Mouse (Mus musculus): ENCODE results near the gene Hist1h2be. TPM values are rescaled to one million over a fixed set of nuclear protein-coding genes. Genes with fewer than 3 reads are reported as not detected.
"Not testable (repeated sequence)": the region's sequence is repeated elsewhere in the genome, so short reads cannot be mapped to it uniquely, and the experiment has no call there.

The Hist1h2be gene
- polyA plus RNA-seq, 1 experiment from 2014 or later = 3.6 TPM

DNA sequence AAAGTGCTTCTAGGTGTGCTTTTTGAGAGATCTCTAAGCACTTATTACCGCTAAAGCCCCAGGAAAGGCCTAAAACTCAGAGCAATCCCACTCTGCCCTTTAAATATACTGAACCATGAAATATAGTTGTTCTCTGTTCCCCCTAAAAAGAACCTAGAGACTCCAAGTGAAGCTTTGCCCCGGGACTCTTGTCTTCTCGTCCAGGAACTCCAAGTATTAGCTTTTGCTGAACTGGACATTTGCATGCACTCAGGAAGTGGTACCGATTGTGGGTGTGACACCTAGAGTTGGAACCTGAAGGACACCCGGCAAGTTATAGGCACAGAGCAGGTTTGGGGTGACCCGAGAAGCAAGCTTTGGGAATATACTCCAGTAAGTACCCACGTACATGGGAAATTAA is 29.7 kb downstream of the Hist1h2be start:
- Histone ChIP-seq H3K9me3 (replicated peaks) (no peaks in the 10 kb centered on the region), H3K4me2 (replicated peaks) (no peak overlapping the region), H3K27ac (replicated peaks) (no peak overlapping the region), H3K9ac (no peak overlapping the region), H3K27me3 (no peaks in the 10 kb centered on the region), H3K4me1 (peaks cover 3% of the 10 kb centered on the region; the same call in 1 of the 2 replicates), H3K36me3 (no peaks in the 10 kb centered on the region), H3K4me3 (replicated peaks) (no peak overlapping the region)
- ATAC-seq (ENCODE audit: insufficient number of reproducible peaks, low FRiP score, low TSS enrichment, low read depth) = no peak
- 91% methylated on average over 7 of the region's 7 CpGs for WGBS

DNA sequence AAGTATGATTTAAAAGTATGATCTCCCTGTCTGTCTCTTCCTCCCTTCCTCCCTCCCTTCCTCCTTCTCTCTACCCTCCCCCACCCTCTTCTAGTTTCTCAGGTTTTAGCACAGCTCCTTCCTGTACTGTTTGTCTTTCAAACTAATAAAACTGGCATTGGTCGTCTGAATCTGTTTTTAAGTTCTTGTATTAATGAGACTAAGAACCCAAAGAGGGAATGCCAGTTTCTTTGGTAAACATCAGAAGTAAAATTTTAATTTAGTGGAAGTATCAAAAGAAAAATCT is 34.0 kb downstream of the Hist1h2be start:
- no peak for ATAC-seq (ENCODE audit: insufficient number of reproducible peaks, low FRiP score, low TSS enrichment, low read depth)
- H3K36me3 ChIP-seq = no peaks in the 10 kb centered on the region
- peak overlapping the region; percentile 72 for H3K4me2 ChIP-seq (replicated peaks)
- H3K9me3 ChIP-seq (replicated peaks) = no peaks in the 10 kb centered on the region
- H3K9ac ChIP-seq = peak overlapping the region; percentile 42
- H3K27ac ChIP-seq (replicated peaks) = peak overlapping the region; percentile 91
- H3K4me1 ChIP-seq = peaks cover 24% of the 10 kb centered on the region
- peak overlapping the region; percentile 50 for H3K4me3 ChIP-seq (replicated peaks)
- WGBS = 5% methylated on average over 1 of the region's 1 CpGs
- no peaks in the 10 kb centered on the region for H3K27me3 ChIP-seq

DNA sequence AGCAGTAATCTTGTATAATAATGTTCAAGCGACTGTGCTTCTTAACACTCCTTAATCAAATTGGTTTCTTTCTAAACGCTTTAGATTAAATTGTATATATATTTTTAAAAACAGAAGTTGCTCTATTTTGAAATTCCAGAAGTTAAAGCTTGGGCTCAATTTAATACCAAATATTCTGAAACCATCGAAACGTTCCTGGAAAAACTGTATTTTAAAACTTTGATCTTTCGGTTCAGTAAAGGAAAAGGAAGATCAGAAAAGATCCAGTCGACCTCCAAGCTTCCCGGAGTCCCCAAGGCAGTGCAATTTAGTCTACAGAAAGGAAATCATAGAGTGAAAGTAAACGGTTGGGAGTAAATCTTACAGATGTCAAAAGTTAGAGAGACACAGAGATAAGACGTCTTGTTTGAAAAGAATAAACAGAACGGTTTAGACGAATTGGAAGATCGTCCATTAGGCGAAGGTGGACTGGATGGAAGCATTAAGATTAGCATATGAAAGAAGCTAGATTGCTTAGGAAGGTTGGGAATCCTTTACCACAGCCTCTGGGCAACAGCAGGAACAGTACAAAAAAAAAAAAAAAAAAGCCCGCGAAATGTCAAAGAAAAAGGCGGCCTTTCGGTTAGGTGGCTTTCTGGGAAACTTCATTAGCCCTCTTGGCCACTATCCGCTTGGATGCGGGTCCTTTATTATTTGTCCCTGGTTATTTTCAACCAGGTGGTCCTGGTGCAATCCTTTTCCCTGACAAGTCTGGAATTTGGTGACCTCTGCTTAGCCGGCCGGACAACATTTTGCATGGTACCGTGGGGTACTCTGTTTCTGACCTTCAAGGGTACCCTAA is 34.6 kb downstream of the Hist1h2be start:
- peak overlapping the region; percentile 72 for H3K4me2 ChIP-seq (replicated peaks)
- peak overlapping the region; percentile 50 for H3K4me3 ChIP-seq (replicated peaks)
- H3K9me3 ChIP-seq (replicated peaks) = no peaks in the 10 kb centered on the region
- H3K27me3 ChIP-seq = no peaks in the 10 kb centered on the region
- no peaks in the 10 kb centered on the region for H3K36me3 ChIP-seq
- peaks cover 25% of the 10 kb centered on the region for H3K4me1 ChIP-seq
- 2% methylated on average over 22 of the region's 22 CpGs for WGBS
- peak overlapping the region; percentile 42 for H3K9ac ChIP-seq
- H3K27ac ChIP-seq (replicated peaks) = peak overlapping the region; percentile 91
- no peak for ATAC-seq (ENCODE audit: insufficient number of reproducible peaks, low FRiP score, low TSS enrichment, low read depth)

DNA sequence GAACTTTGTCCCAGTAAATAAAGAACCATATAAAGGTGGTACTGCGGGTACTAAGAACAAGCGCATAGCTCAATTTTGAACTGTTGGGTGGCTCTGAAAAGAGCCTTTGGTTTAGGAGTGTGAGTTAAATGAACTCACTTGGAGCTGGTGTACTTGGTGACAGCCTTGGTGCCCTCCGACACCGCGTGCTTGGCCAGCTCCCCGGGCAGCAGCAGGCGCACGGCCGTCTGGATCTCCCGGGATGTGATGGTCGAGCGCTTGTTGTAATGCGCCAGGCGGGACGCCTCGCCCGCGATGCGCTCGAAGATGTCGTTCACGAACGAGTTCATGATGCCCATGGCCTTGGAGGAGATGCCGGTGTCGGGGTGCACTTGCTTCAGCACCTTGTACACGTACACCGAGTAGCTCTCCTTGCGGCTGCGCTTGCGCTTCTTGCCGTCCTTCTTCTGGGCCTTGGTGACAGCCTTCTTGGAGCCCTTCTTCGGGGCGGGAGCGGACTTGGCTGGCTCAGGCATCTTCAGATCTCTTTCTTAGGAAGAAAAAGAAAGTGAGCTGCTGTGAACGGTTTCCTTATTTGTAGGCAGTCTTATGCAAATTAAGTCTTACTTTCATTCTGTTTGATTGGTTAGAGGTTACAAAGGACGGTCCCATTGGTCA is 35.4 kb downstream of the Hist1h2be start:
- peak overlapping the region; percentile 52 for H3K9ac ChIP-seq
- H3K36me3 ChIP-seq; H3K9me3 ChIP-seq (replicated peaks); H3K27me3 ChIP-seq: not testable (repeated sequence)
- peak; percentile 88 for ATAC-seq (ENCODE audit: insufficient number of reproducible peaks, low FRiP score, low TSS enrichment, low read depth)
- WGBS = under 1% methylated on average over 21 of the region's 36 CpGs
- peak overlapping the region; percentile 50 for H3K4me3 ChIP-seq (replicated peaks)
- peaks cover 29% of the 10 kb centered on the region for H3K4me1 ChIP-seq
- peak overlapping the region; percentile 72 for H3K4me2 ChIP-seq (replicated peaks)
- H3K27ac ChIP-seq (replicated peaks) = peak overlapping the region; percentile 97

DNA sequence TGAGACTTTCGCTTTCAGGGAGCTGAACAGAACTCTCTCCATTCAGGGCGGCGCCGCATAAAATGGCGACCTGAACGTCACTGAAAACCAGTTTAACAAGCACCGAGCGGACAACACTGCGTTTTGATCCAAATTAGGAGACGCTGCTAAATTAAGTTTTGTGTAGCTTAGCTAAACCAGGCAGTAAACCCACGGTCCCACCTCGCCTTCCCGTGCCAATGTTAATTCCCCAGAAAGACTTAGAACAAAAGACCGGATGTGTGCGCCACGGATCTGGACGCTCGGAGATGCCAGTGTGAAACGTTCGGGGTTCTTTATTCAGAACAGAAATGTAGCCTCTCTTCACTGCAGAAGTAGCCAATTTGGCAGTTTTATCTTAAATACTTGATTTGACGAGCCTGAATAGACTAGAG is 35.9 kb downstream of the Hist1h2be start:
- H3K27ac ChIP-seq (replicated peaks) = peak overlapping the region; percentile 97
- H3K4me1 ChIP-seq = peaks cover 29% of the 10 kb centered on the region
- H3K36me3 ChIP-seq = no peaks in the 10 kb centered on the region
- peak overlapping the region; percentile 52 for H3K9ac ChIP-seq
- H3K9me3 ChIP-seq (replicated peaks) = no peaks in the 10 kb centered on the region
- no peak for ATAC-seq (ENCODE audit: insufficient number of reproducible peaks, low FRiP score, low TSS enrichment, low read depth)
- WGBS = under 1% methylated on average over 21 of the region's 21 CpGs
- no peaks in the 10 kb centered on the region for H3K27me3 ChIP-seq
- peak overlapping the region; percentile 50 for H3K4me3 ChIP-seq (replicated peaks)
- H3K4me2 ChIP-seq (replicated peaks) = peak overlapping the region; percentile 72

DNA sequence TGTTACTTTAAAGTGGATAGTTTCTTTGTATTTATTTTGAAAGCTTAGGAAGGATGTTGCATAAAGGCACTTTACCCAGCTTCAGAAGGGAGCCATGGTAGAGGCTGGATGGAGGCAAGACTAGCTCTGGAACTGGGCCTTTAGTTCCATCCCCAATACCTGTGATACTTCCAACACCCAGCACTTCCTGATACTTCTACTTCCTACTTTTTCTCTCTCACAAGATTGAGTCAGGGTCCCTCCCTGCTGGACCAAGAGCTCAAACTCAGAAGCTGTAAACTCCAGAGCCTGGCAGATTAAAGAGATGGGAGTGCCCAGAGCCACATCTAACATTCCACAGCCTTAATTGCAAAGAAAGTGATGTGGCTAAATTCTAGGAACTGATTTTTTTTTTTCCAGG is 36.6 kb downstream of the Hist1h2be start:
- Histone ChIP-seq H3K27me3 (no peaks in the 10 kb centered on the region), H3K9ac (no peak overlapping the region), H3K27ac (replicated peaks) (peak overlapping the region; percentile 97), H3K9me3 (replicated peaks) (no peaks in the 10 kb centered on the region), H3K4me3 (replicated peaks) (peak overlapping the region; percentile 50), H3K36me3 (no peaks in the 10 kb centered on the region), H3K4me1 (peaks cover 29% of the 10 kb centered on the region), H3K4me2 (replicated peaks) (peak overlapping the region; percentile 72)
- no peak for ATAC-seq (ENCODE audit: insufficient number of reproducible peaks, low FRiP score, low TSS enrichment, low read depth)

DNA sequence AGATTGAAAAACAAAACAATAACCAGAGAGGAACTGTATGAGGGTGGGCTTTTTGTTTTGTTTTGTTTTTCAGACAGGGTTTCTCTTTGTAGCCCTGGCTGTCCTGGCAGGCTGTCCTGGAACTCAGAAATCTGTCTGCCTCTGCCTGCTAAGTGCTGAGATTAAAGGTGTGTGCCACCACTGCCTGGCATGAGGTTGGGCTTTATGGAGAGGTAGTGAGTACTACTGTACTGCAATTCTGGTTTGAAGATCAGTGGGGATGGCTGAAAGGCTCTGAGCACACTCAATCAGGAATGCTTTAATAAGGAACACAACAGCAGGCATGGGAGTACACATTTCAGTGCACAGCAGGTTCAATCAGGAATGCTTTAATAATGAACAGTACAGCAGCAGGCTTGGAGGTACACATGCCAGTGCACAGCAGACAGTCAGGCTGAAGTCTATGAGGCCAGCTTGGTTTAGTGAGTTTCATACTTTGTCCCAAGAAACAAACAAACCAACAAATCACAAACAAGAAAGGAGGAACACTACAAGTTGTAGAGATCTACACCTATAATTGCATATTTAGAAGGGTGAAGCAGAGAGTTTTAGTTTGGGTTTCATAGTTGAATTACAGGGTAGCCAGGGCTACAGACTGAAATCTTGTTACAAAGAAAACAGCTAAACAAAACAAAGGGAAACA is 37.4 kb downstream of the Hist1h2be start:
- no peak overlapping the region for H3K9ac ChIP-seq
- ATAC-seq (ENCODE audit: insufficient number of reproducible peaks, low FRiP score, low TSS enrichment, low read depth) = no peak
- H3K4me3 ChIP-seq (replicated peaks) = 0 out of 2 replicates have a peak overlapping the region, but pooled peaks have one; percentile 1
- H3K9me3 ChIP-seq (replicated peaks) = no peaks in the 10 kb centered on the region
- H3K27me3 ChIP-seq = no peaks in the 10 kb centered on the region
- H3K36me3 ChIP-seq = no peaks in the 10 kb centered on the region
- peak overlapping the region; percentile 97 for H3K27ac ChIP-seq (replicated peaks)
- H3K4me1 ChIP-seq = peaks cover 29% of the 10 kb centered on the region
- H3K4me2 ChIP-seq (replicated peaks) = 0 out of 2 replicates have a peak overlapping the region, but pooled peaks have one; percentile 10

DNA sequence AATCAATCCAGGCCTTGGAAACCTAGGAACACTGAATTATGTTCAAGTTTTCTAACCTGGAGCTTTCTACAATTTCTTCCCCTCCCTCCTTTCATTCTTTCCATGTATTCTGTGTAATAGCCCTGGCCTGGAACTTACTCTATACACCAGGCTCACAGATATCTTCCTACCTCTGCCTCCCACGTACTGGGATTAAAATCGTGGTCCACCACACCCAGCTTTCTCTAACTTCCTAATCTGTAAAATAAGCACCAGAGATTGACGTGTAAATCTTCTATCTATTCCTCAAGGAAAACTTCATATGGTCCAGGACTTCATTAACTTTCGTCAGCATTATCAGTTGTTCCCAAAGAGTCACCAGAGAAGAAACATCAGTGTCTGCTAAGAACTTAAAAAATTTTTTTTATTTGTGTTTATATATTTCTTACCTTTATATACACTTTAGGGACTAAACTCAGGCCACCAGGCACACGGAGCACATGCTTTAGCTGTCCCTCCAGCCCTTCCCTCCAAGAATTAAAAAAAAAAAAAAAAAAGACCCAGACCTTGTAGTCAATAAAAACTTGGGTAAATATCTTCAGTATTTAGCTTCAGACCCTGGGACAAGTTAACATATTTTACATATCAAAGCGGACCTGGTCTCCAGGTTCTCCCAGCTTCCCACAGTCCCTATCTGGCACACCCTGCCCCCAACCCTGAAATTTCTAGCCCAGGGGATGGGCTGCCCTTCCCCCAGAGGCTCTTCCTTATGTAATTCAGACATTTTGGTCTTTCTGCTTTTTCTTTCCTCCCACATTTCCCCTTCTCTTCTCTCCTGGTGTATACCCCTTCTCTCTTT is 38.5 kb downstream of the Hist1h2be start:
- ATAC-seq (ENCODE audit: insufficient number of reproducible peaks, low FRiP score, low TSS enrichment, low read depth) = no peak
- Histone ChIP-seq H3K4me3 (replicated peaks) (peak overlapping the region; percentile 53), H3K27ac (replicated peaks) (peak overlapping the region; percentile 97), H3K4me1 (peaks cover 29% of the 10 kb centered on the region), H3K9me3 (replicated peaks) (no peaks in the 10 kb centered on the region), H3K27me3 (no peaks in the 10 kb centered on the region), H3K36me3 (no peaks in the 10 kb centered on the region), H3K4me2 (replicated peaks) (peak overlapping the region; percentile 59), H3K9ac (peak overlapping the region; percentile 31; the same call in 1 of the 2 replicates)
- WGBS = 6% methylated on average over 6 of the region's 6 CpGs

DNA sequence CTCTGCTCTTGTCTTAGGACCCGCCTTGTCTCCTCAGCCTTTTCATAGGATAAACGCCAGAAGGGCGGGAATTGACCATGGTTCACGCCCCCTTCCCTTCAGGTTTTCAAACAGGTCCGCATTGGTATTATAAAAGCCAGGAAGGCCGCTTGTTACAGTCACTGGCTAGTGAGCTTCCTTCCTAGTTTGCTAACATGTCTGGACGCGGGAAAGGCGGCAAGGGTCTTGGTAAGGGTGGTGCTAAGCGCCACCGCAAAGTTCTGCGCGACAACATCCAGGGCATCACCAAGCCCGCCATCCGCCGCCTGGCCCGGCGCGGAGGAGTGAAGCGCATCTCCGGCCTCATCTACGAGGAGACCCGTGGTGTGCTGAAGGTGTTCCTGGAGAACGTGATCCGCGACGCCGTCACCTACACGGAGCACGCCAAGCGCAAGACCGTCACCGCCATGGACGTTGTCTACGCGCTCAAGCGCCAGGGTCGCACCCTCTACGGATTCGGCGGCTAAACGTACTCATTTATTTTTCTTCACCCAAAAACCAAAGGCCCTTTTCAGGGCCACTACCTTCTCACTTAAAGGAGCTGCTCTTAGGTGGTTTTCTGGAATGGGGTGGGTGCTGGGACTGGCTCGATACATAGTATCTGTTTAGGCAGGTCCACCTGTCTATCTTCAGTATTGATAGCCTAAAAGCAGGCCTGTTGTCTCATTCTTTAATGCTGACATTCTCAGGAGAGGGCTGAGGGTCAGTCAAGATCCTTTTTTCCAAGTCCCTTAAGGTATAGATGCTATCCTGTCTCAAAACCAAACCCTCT is 39.3 kb downstream of the Hist1h2be start, which contains the start of gene Hist1h4d:
Gene Hist1h4d (plus strand): TSS at position 191 of the 811 bp plus-strand sequence.
- Histone ChIP-seq H3K27me3 (no peaks in the 10 kb centered on the region), H3K4me2 (replicated peaks) (peak within 1 kb of the TSS; percentile 59), H3K36me3 (no peaks in the 10 kb centered on the region), H3K9me3 (replicated peaks) (no peaks in the 10 kb centered on the region), H3K9ac (peak within 1 kb of the TSS; percentile 31; the same call in 1 of the 2 replicates), H3K4me1 (peaks cover 36% of the 10 kb centered on the region), H3K4me3 (replicated peaks) (peak within 1 kb of the TSS; percentile 53), H3K27ac (replicated peaks) (peak within 1 kb of the TSS; percentile 97)
- under 1% methylated on average over 43 of the region's 43 CpGs for WGBS
- peak; percentile 90 for ATAC-seq (ENCODE audit: insufficient number of reproducible peaks, low FRiP score, low TSS enrichment, low read depth)

DNA sequence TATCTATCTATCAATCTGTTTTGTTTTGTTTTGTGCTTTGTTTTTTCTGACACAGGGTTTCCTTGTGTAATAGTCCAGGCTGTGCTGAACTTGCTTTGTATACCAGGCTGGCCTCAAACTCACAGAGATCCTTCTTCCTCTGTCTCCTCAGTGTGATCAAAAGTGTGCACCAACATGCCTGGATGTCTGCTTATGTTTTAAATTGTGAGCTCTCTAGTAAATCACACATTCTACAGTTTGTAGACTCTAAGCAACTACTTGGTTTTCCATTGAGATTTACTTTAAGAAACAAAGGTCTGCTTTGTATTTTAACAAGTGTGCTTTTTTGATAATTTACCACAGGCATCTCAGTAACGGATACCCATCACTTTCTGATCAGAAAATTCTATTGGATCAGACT is 43.1 kb downstream of the Hist1h2be start:
- Histone ChIP-seq H3K4me1 (peaks cover 33% of the 10 kb centered on the region), H3K27me3 (no peaks in the 10 kb centered on the region), H3K9me3 (replicated peaks) (no peaks in the 10 kb centered on the region), H3K4me3 (replicated peaks) (no peak overlapping the region), H3K4me2 (replicated peaks) (no peak overlapping the region), H3K9ac (no peak overlapping the region), H3K36me3 (no peaks in the 10 kb centered on the region), H3K27ac (replicated peaks) (no peak overlapping the region)
- 80% methylated on average over 1 of the region's 1 CpGs for WGBS
- ATAC-seq (ENCODE audit: insufficient number of reproducible peaks, low FRiP score, low TSS enrichment, low read depth) = no peak

Measured in embryonic facial prominence, embryonic 15.5 days (tissue).